Mouse (Mus musculus): ENCODE data around the gene Nucb1. TPM values are rescaled to one million over a fixed set of nuclear protein-coding genes. Genes with fewer than 3 reads are reported as not detected.

Nucb1 gene
- polyA plus RNA-seq, 1 experiment from 2014 or later = 229 TPM

GRCm38 (mm10) chr7:45476453-45476852 lies 33.8 kb downstream of the Nucb1 start:
- no peak overlapping the region for H3K27ac ChIP-seq (ENCODE audit: low read length)
- no peak overlapping the region for H3K9ac ChIP-seq (ENCODE audit: low read length)
- H3K36me3 ChIP-seq (ENCODE audit: control insufficient read depth, insufficient read depth, low read length) = no peaks in the 10 kb centered on the region
- H3K4me3 ChIP-seq (replicated peaks; ENCODE audit: low read length) = no peak overlapping the region
- no peak for ATAC-seq (ENCODE audit: insufficient read depth, low FRiP score)
- no peaks in the 10 kb centered on the region for H3K9me3 ChIP-seq (replicated peaks; ENCODE audit: control insufficient read depth, low read length)
- no peaks in the 10 kb centered on the region for H3K27me3 ChIP-seq (ENCODE audit: control insufficient read depth, insufficient read depth, low read length)
- WGBS = 47% methylated on average over 1 of the region's 1 CpGs
- 0 out of 2 replicates have a peak, but pooled peaks cover 2% of the 10 kb centered on the region for H3K4me1 ChIP-seq (ENCODE audit: control insufficient read depth, insufficient read depth, low read length)
- no peak overlapping the region for H3K4me2 ChIP-seq (ENCODE audit: low read depth, low read length)

GRCm38 (mm10) chr7:45475291-45475969 lies 34.8 kb downstream of the Nucb1 start:
- H3K4me1 ChIP-seq (ENCODE audit: control insufficient read depth, insufficient read depth, low read length) = 0 out of 2 replicates have a peak, but pooled peaks cover 2% of the 10 kb centered on the region
- H3K9ac ChIP-seq (ENCODE audit: low read length) = peak overlapping the region; percentile 68
- no peaks in the 10 kb centered on the region for H3K36me3 ChIP-seq (ENCODE audit: control insufficient read depth, insufficient read depth, low read length)
- no peaks in the 10 kb centered on the region for H3K9me3 ChIP-seq (replicated peaks; ENCODE audit: control insufficient read depth, low read length)
- peak; percentile 61 for ATAC-seq (ENCODE audit: insufficient read depth, low FRiP score)
- WGBS = 57% methylated on average over 16 of the region's 16 CpGs
- no peaks in the 10 kb centered on the region for H3K27me3 ChIP-seq (ENCODE audit: control insufficient read depth, insufficient read depth, low read length)
- H3K27ac ChIP-seq (ENCODE audit: low read length) = no peak overlapping the region
- peak overlapping the region; percentile 33 for H3K4me3 ChIP-seq (replicated peaks; ENCODE audit: low read length)
- peak overlapping the region; percentile 52 for H3K4me2 ChIP-seq (ENCODE audit: low read depth, low read length)

DNA sequence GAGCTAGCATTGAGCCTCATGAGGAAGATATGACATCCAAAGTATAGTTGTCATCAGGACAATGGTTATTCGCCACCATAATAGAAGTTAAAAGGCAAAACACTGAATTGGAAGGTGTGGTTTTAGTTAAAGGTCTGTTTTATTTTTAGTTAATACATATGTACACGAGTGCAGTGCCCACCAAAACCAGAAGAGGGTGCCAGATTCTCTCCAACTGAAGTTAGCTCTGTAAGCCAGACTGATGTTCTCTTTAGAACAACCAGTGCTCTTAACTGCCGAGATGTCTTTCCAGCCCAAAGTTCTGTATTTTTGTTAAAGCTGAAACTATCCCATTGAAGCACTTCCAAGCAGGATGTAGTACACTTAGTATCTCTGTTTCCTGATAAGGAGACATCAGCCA lies 39.3 kb downstream of the Nucb1 start:
- Histone ChIP-seq H3K4me3 (replicated peaks; ENCODE audit: low read length) (no peak overlapping the region), H3K36me3 (ENCODE audit: control insufficient read depth, insufficient read depth, low read length) (no peaks in the 10 kb centered on the region), H3K9ac (ENCODE audit: low read length) (no peak overlapping the region), H3K4me2 (ENCODE audit: low read depth, low read length) (no peak overlapping the region), H3K27ac (ENCODE audit: low read length) (no peak overlapping the region), H3K27me3 (ENCODE audit: control insufficient read depth, insufficient read depth, low read length) (no peaks in the 10 kb centered on the region), H3K9me3 (replicated peaks; ENCODE audit: control insufficient read depth, low read length) (no peaks in the 10 kb centered on the region), H3K4me1 (ENCODE audit: control insufficient read depth, insufficient read depth, low read length) (peaks cover 7% of the 10 kb centered on the region)
- no peak for ATAC-seq (ENCODE audit: insufficient read depth, low FRiP score)
- 6% methylated on average over 3 of the region's 3 CpGs for WGBS

- WGBS = 30% methylated on average over 7 of the region's 7 CpGs
- ATAC-seq (ENCODE audit: insufficient read depth, low FRiP score) = peak; percentile 12; the same call in 1 of the 2 replicates
- H3K4me3 ChIP-seq (replicated peaks; ENCODE audit: low read length) = peak overlapping the region; percentile 82
- no peaks in the 10 kb centered on the region for H3K9me3 ChIP-seq (replicated peaks; ENCODE audit: control insufficient read depth, low read length)
- peak overlapping the region; percentile 86 for H3K4me2 ChIP-seq (ENCODE audit: low read depth, low read length)
- peaks cover 9% of the 10 kb centered on the region for H3K4me1 ChIP-seq (ENCODE audit: control insufficient read depth, insufficient read depth, low read length)
- peaks cover 5% of the 10 kb centered on the region; the same call in 1 of the 2 replicates for H3K36me3 ChIP-seq (ENCODE audit: control insufficient read depth, insufficient read depth, low read length)
- H3K27me3 ChIP-seq (ENCODE audit: control insufficient read depth, insufficient read depth, low read length) = no peaks in the 10 kb centered on the region
- H3K27ac ChIP-seq (ENCODE audit: low read length) = no peak overlapping the region
- H3K9ac ChIP-seq (ENCODE audit: low read length) = peak overlapping the region; percentile 46
Measured at GRCm38 (mm10) chr7:45467090-45467670, 43.0 kb downstream of the Nucb1 start.

GRCm38 (mm10) chr7:45466283-45467089 lies 43.7 kb downstream of the Nucb1 start, which contains the start of gene Bax:
Gene Bax (minus strand): TSS chr7:45466898.
- H3K4me3 ChIP-seq (replicated peaks; ENCODE audit: low read length) = peak within 1 kb of the TSS; percentile 82
- peak; percentile 82 for ATAC-seq (ENCODE audit: insufficient read depth, low FRiP score)
- H3K36me3 ChIP-seq (ENCODE audit: control insufficient read depth, insufficient read depth, low read length) = peaks cover 5% of the 10 kb centered on the region; the same call in 1 of the 2 replicates
- H3K4me1 ChIP-seq (ENCODE audit: control insufficient read depth, insufficient read depth, low read length) = peaks cover 14% of the 10 kb centered on the region
- peak within 1 kb of the TSS; percentile 86 for H3K4me2 ChIP-seq (ENCODE audit: low read depth, low read length)
- peak within 1 kb of the TSS; percentile 88 for H3K9ac ChIP-seq (ENCODE audit: low read length)
- H3K27me3 ChIP-seq (ENCODE audit: control insufficient read depth, insufficient read depth, low read length) = no peaks in the 10 kb centered on the region
- no peaks in the 10 kb centered on the region for H3K9me3 ChIP-seq (replicated peaks; ENCODE audit: control insufficient read depth, low read length)
- WGBS = under 1% methylated on average over 57 of the region's 58 CpGs
- H3K27ac ChIP-seq (ENCODE audit: low read length) = peak within 1 kb of the TSS; percentile 4

- H3K4me1 ChIP-seq (ENCODE audit: control insufficient read depth, insufficient read depth, low read length) = peaks cover 23% of the 10 kb centered on the region
- H3K4me3 ChIP-seq (replicated peaks; ENCODE audit: low read length) = peak overlapping the region; percentile 82
- H3K9me3 ChIP-seq (replicated peaks; ENCODE audit: control insufficient read depth, low read length) = no peaks in the 10 kb centered on the region
- H3K27me3 ChIP-seq (ENCODE audit: control insufficient read depth, insufficient read depth, low read length) = no peaks in the 10 kb centered on the region
- peaks cover 5% of the 10 kb centered on the region; the same call in 1 of the 2 replicates for H3K36me3 ChIP-seq (ENCODE audit: control insufficient read depth, insufficient read depth, low read length)
- H3K27ac ChIP-seq (ENCODE audit: low read length) = no peak overlapping the region
- WGBS = 68% methylated on average over 9 of the region's 9 CpGs
- ATAC-seq (ENCODE audit: insufficient read depth, low FRiP score) = no peak
- peak overlapping the region; percentile 88; the same call in 1 of the 2 replicates for H3K9ac ChIP-seq (ENCODE audit: low read length)
- peak overlapping the region; percentile 86 for H3K4me2 ChIP-seq (ENCODE audit: low read depth, low read length)
Measured at GRCm38 (mm10) chr7:45465549-45465948, 44.7 kb downstream of the Nucb1 start.

GRCm38 (mm10) chr7:45465112-45465511 lies 45.1 kb downstream of the Nucb1 start:
- 91% methylated on average over 12 of the region's 12 CpGs for WGBS
- Histone ChIP-seq H3K4me3 (replicated peaks; ENCODE audit: low read length) (no peak overlapping the region), H3K4me1 (ENCODE audit: control insufficient read depth, insufficient read depth, low read length) (peaks cover 27% of the 10 kb centered on the region), H3K36me3 (ENCODE audit: control insufficient read depth, insufficient read depth, low read length) (peaks cover 5% of the 10 kb centered on the region; the same call in 1 of the 2 replicates), H3K9ac (ENCODE audit: low read length) (no peak overlapping the region), H3K27me3 (ENCODE audit: control insufficient read depth, insufficient read depth, low read length) (no peaks in the 10 kb centered on the region), H3K27ac (ENCODE audit: low read length) (no peak overlapping the region), H3K9me3 (replicated peaks; ENCODE audit: control insufficient read depth, low read length) (no peaks in the 10 kb centered on the region), H3K4me2 (ENCODE audit: low read depth, low read length) (no peak overlapping the region)
- ATAC-seq (ENCODE audit: insufficient read depth, low FRiP score) = no peak

GRCm38 (mm10) chr7:45463987-45464778 lies 46.0 kb downstream of the Nucb1 start:
- Histone ChIP-seq H3K9me3 (replicated peaks; ENCODE audit: control insufficient read depth, low read length) (no peaks in the 10 kb centered on the region), H3K27ac (ENCODE audit: low read length) (no peak overlapping the region), H3K4me3 (replicated peaks; ENCODE audit: low read length) (no peak overlapping the region), H3K4me2 (ENCODE audit: low read depth, low read length) (no peak overlapping the region), H3K27me3 (ENCODE audit: control insufficient read depth, insufficient read depth, low read length) (no peaks in the 10 kb centered on the region), H3K36me3 (ENCODE audit: control insufficient read depth, insufficient read depth, low read length) (peaks cover 5% of the 10 kb centered on the region; the same call in 1 of the 2 replicates), H3K9ac (ENCODE audit: low read length) (no peak overlapping the region), H3K4me1 (ENCODE audit: control insufficient read depth, insufficient read depth, low read length) (peaks cover 29% of the 10 kb centered on the region)
- 92% methylated on average over 7 of the region's 7 CpGs for WGBS
- no peak for ATAC-seq (ENCODE audit: insufficient read depth, low FRiP score)
